Mouse (Mus musculus) forebrain, embryonic 16.5 days (tissue): ENCODE measurements at regions not wholly inside any gene's neighbourhood (a gene's known extent, or its start where the extent isn't known, plus 50 kb on each side); places are given as distances from the start of the nearest gene placed in this dataset.

Source experiments
- ATAC-seq: fragments of 200-750 bp; cut with Nextera tagmentation; 2 replicates; pipeline ENCODE4 v1.8.0; 2017; ENCODE audit warnings: mild to moderate bottlenecking, moderate library complexity
- H3K27ac ChIP-seq: fragments of 300-500 bp; sonication (generic); 2 replicates; pipeline ENCODE4 v1.5.1; 2014; ENCODE audit warnings: low read length, control low read depth
- H3K27me3 ChIP-seq: fragments of 300-500 bp; sonication (generic); replicated peaks from 2 replicates; pipeline ENCODE4 v1.6.1; 2014; ENCODE audit warnings: low read length; ENCODE audit not compliant: control insufficient read depth, insufficient read depth
- H3K36me3 ChIP-seq: fragments of 300-500 bp; sonication (generic); 2 replicates; pipeline ENCODE4 v1.6.1; 2014; ENCODE audit not compliant: control insufficient read depth, insufficient read depth
- H3K4me1 ChIP-seq: fragments of 300-500 bp; sonication (generic); replicated peaks from 2 replicates; pipeline ENCODE4 v1.6.1; 2014; ENCODE audit warnings: low read length; ENCODE audit not compliant: control insufficient read depth, insufficient read depth
- H3K4me2 ChIP-seq: fragments of 300-500 bp; sonication (generic); 2 replicates; pipeline ENCODE4 v1.6.1; 2014; ENCODE audit warnings: mild to moderate bottlenecking, low read length, control low read depth
- H3K4me3 ChIP-seq: fragments of 300-500 bp; sonication (generic); replicated peaks from 2 replicates; pipeline ENCODE4 v1.5.1; 2014; ENCODE audit warnings: mild to moderate bottlenecking, low read length, control low read depth
- H3K9ac ChIP-seq: fragments of 300-500 bp; sonication (generic); replicated peaks from 2 replicates; pipeline ENCODE4 v1.6.1; 2014; ENCODE audit warnings: low read depth, low read length, control low read depth
- H3K9me3 ChIP-seq: fragments of 300-500 bp; sonication (generic); 2 replicates; pipeline ENCODE4 v1.6.1; 2016; ENCODE audit warnings: low read length; ENCODE audit not compliant: control insufficient read depth
- WGBS: fragments of 180-500 bp; shearing (Covaris S2); extraction: QIAGEN DNeasy Blood & Tissue Kit; methylation state at CpG from one replicate; pipeline ENCODE4 v1.1.7; 2014; 5-methylcytosine and 5-hydroxymethylcytosine counted together

GRCm38 (mm10) chr12:12508487-12509125, 246.7 kb downstream of the Fam49a start:
- 28% methylated on average over 9 of the region's 9 CpGs for WGBS
- no peaks in the 10 kb centered on the region for H3K27me3 ChIP-seq
- H3K9me3 ChIP-seq, result no peaks in the 10 kb centered on the region
- peak; percentile 45; the same call in 1 of the 2 replicates for ATAC-seq
- no peaks in the 10 kb centered on the region for H3K36me3 ChIP-seq
- no peak overlapping the region for H3K4me2 ChIP-seq
- H3K4me3 ChIP-seq, result no peak overlapping the region
- H3K4me1 ChIP-seq, result peaks cover 11% of the 10 kb centered on the region; the same call in 1 of the 2 replicates
- 0 out of 2 replicates have a peak overlapping the region, but pooled peaks have one; percentile 3 for H3K27ac ChIP-seq
- H3K9ac ChIP-seq, result no peak overlapping the region

GRCm38 (mm10) chr12:12506671-12507070, 244.7 kb downstream of the Fam49a start:
- H3K4me3 ChIP-seq, result no peak overlapping the region
- H3K27ac ChIP-seq, result no peak overlapping the region
- H3K9me3 ChIP-seq, result no peaks in the 10 kb centered on the region
- H3K9ac ChIP-seq, result no peak overlapping the region
- 74% methylated on average over 3 of the region's 3 CpGs for WGBS
- no peaks in the 10 kb centered on the region for H3K27me3 ChIP-seq
- peaks cover 11% of the 10 kb centered on the region; the same call in 1 of the 2 replicates for H3K4me1 ChIP-seq
- 0 out of 2 replicates have a peak, but pooled peaks have one; percentile 28 for ATAC-seq
- no peaks in the 10 kb centered on the region for H3K36me3 ChIP-seq
- H3K4me2 ChIP-seq, result no peak overlapping the region

GRCm38 (mm10) chr12:12505590-12505989, 243.7 kb downstream of the Fam49a start:
- Histone ChIP-seq H3K27ac (no peak overlapping the region), H3K36me3 (no peaks in the 10 kb centered on the region), H3K27me3 (no peaks in the 10 kb centered on the region), H3K9me3 (no peaks in the 10 kb centered on the region), H3K9ac (no peak overlapping the region), H3K4me3 (no peak overlapping the region), H3K4me2 (no peak overlapping the region), H3K4me1 (peaks cover 11% of the 10 kb centered on the region; the same call in 1 of the 2 replicates)
- ATAC-seq, result no peak
- 90% methylated on average over 4 of the region's 4 CpGs for WGBS

- Histone ChIP-seq H3K36me3 (no peaks in the 10 kb centered on the region), H3K4me3 (no peak overlapping the region), H3K4me1 (no peaks in the 10 kb centered on the region), H3K9ac (no peak overlapping the region), H3K9me3 (no peaks in the 10 kb centered on the region), H3K27ac (no peak overlapping the region), H3K27me3 (no peaks in the 10 kb centered on the region), H3K4me2 (no peak overlapping the region)
- ATAC-seq, result no peak
- WGBS, result 57% methylated on average over 3 of the region's 3 CpGs
These were observed 238.0 kb downstream of the Fam49a start for GRCm38 (mm10) chr12:12499903-12500302.

GRCm38 (mm10) chr12:12498621-12499020, 236.7 kb downstream of the Fam49a start:
- ATAC-seq, result no peak
- Histone ChIP-seq H3K27me3 (no peaks in the 10 kb centered on the region), H3K36me3 (no peaks in the 10 kb centered on the region), H3K27ac (no peak overlapping the region), H3K4me1 (no peaks in the 10 kb centered on the region), H3K4me2 (no peak overlapping the region), H3K9me3 (no peaks in the 10 kb centered on the region), H3K4me3 (no peak overlapping the region), H3K9ac (no peak overlapping the region)

DNA sequence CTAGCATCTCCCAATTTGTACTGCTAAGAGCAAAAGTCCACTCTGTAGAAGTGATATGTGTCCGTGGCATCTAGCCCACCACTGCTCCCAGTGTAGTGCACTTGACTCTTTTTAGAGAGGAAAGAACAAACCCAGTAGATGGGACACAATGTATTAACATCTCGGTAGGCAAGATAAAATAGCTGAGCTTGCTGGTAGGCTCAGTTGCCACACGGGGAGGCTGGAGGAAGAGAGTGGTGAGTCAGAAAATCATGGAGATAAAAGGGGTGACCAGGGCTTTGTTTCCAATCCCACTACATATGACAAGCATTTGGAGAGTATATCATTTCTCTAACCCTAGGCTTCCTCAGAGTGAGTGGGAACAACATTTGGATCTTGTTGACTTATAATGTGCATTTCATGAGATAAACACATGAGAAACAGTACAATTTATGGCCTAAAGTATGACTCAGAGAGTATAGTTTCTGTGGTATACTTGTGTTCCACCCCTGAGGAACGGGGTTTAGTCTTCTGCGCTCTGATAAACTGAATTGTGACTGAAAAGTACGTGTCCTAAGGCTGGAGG, 235.4 kb downstream of the Fam49a start:
- Histone ChIP-seq H3K4me1 (no peaks in the 10 kb centered on the region), H3K27me3 (no peaks in the 10 kb centered on the region), H3K9me3 (no peaks in the 10 kb centered on the region), H3K4me2 (no peak overlapping the region), H3K36me3 (no peaks in the 10 kb centered on the region), H3K27ac (no peak overlapping the region), H3K4me3 (no peak overlapping the region), H3K9ac (no peak overlapping the region)
- no peak for ATAC-seq
- 90% methylated on average over 6 of the region's 6 CpGs for WGBS

GRCm38 (mm10) chr12:12496593-12497141, 234.7 kb downstream of the Fam49a start:
- ATAC-seq, result no peak
- H3K27ac ChIP-seq, result no peak overlapping the region
- H3K9me3 ChIP-seq, result no peaks in the 10 kb centered on the region
- no peak overlapping the region for H3K4me2 ChIP-seq
- no peak overlapping the region for H3K4me3 ChIP-seq
- WGBS, result 70% methylated on average over 7 of the region's 7 CpGs
- H3K27me3 ChIP-seq, result no peaks in the 10 kb centered on the region
- H3K36me3 ChIP-seq, result no peaks in the 10 kb centered on the region
- H3K4me1 ChIP-seq, result no peaks in the 10 kb centered on the region
- no peak overlapping the region for H3K9ac ChIP-seq

DNA sequence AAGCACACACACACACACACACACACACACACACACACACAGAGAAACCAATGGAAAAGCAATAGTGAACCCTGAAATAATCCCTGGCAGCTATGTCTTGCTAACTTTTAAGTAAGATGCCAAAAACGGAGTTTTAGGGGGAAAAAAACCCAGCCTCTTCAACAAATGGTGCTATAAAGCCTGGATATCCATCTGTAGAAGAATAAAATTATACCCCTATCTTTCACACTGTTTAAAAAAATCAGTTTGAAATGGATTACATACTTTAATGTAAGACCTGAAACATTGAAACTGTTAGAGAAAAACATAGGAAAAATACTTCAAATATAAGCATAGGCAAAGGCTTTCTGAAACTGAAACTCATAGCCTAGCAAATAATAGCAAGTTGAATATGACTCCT, 228.2 kb downstream of the Fam49a start:
- 74% methylated on average over 1 of the region's 1 CpGs for WGBS
- Histone ChIP-seq H3K4me3 (no peak overlapping the region), H3K4me1 (no peaks in the 10 kb centered on the region), H3K9ac (no peak overlapping the region), H3K36me3 (no peaks in the 10 kb centered on the region), H3K27me3 (no peaks in the 10 kb centered on the region), H3K4me2 (no peak overlapping the region), H3K9me3 (no peaks in the 10 kb centered on the region), H3K27ac (no peak overlapping the region)
- ATAC-seq, result no peak

DNA sequence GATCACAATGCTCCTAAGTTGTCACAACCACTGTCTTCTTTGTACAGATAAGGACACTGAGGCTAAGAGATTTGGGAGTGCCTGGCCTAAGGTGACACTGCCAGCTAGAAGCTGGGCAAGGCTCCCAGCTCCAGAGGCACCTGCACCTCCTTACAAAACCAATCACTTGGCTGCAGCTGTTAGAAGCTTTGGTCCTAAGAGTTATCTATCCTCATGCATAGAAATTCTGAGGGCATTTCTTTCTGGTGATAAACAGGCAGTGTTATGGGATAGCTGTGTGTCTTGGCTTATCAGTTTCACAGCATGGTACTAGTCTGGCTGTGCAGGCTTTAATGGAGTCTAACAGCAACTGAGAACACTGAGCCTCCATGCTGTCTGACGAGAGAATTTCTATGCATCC, 226.2 kb downstream of the Fam49a start:
- 82% methylated on average over 1 of the region's 1 CpGs for WGBS
- Histone ChIP-seq H3K27me3 (no peaks in the 10 kb centered on the region), H3K36me3 (no peaks in the 10 kb centered on the region), H3K4me3 (no peak overlapping the region), H3K27ac (no peak overlapping the region), H3K4me1 (no peaks in the 10 kb centered on the region), H3K9me3 (no peaks in the 10 kb centered on the region), H3K4me2 (no peak overlapping the region), H3K9ac (no peak overlapping the region)
- ATAC-seq, result no peak
